Mouse (Mus musculus): Measurements from ENCODE around the gene Fcho1. TPM values are rescaled to one million over a fixed set of nuclear protein-coding genes. Genes with fewer than 3 reads are reported as not detected.

The Fcho1 gene
- 0.99 TPM for polyA plus RNA-seq (2014; fragmentation: Illumina TruSeq; extraction: RNeasy Lipid Tissue Mini Kit (QIAGEN cat#74804); ENCODE audit: low read depth, low replicate concordance)

GRCm38 (mm10) chr8:71725122-71725924 lies at the start of gene Fcho1:
Gene Fcho1, minus strand, starts transcription at chr8:71725716.

DNA sequence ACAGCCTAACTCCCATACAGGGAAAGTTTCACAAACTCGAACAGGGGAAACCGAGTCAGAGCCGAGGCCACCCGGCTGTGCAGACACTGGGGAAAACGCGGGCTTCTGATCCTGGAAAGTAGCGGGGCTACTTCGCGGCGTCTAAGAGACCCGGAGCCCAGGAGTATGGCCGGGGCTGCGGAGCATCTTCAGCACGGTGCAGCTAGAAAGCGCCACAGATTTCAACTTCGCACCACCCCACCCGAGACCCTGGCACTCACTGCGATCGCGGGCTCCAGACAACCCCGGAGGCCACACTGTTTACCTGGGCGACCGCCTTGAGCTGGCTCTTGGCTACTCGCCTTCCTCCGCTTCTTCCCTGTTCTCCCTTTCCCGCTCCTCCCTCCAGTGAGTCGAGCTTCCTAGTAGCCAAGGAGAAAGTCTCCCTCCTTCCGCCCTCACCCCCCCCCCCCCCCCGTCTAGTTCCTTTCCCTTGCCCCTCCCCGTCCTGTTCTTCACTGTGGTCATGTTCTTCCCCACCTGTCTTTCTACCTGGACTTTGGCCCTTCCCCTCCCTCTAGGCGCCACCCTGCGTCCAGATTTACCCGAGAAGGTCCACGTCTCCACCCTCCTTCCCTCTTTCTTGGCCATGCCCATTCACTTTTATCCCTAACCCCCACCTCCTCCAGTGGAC lies 24.0 kb downstream of the Fcho1 start, which contains the start of gene B3gnt3:
Gene B3gnt3, minus strand, starts transcription at position 376 of the 673 bp plus-strand sequence.

GRCm38 (mm10) chr8:71689028-71689427 lies 36.5 kb downstream of the Fcho1 start, which contains the start of gene Insl3:
Gene Insl3, plus strand, starts transcription at chr8:71689214.

GRCm38 (mm10) chr8:71676020-71676741 lies 49.3 kb downstream of the Fcho1 start, which contains the start of gene Jak3:
Gene Jak3, plus strand, starts transcription at chr8:71676296.

DNA sequence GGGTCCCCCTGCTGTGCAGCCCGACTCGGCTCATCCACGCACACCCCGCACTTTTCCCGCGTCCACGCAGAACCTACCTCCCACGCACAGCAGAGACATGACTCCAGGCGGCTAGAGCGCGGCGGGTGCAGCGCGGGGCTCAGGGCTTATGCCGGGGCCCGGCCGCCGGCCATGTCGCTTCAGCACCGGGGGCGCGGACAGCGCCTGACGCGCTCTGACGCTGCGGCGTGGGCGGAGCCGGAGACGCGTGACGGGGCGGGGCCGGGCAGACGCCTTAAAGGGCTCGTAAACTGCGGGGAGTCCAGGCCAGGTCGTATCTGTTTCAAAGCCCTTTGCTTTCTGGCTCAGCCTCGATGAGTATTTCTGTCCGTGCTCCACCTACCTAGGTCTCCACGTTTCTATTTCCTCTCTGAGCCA lies 54.0 kb downstream of the Fcho1 start, which contains the start of gene Unc13a:
Gene Unc13a, minus strand, starts transcription at position 209 of the 417 bp plus-strand sequence.

Other genes starting within 250 kb of the Fcho1 start
- 12.2 TPM for gene Ano8, start 239.8 kb downstream of the Fcho1 start, polyA plus RNA-seq (2014; fragmentation: Illumina TruSeq; extraction: RNeasy Lipid Tissue Mini Kit (QIAGEN cat#74804); ENCODE audit: low read depth, low replicate concordance)
- gene Gtpbp3, start 237.6 kb downstream of the Fcho1 start, polyA plus RNA-seq (2014; fragmentation: Illumina TruSeq; extraction: RNeasy Lipid Tissue Mini Kit (QIAGEN cat#74804); ENCODE audit: low read depth, low replicate concordance): 20.3 TPM
- 17.7 TPM for gene Plvap, start 214.0 kb downstream of the Fcho1 start, polyA plus RNA-seq (2014; fragmentation: Illumina TruSeq; extraction: RNeasy Lipid Tissue Mini Kit (QIAGEN cat#74804); ENCODE audit: low read depth, low replicate concordance)
- not detected for gene Ccdc194, start 200.0 kb downstream of the Fcho1 start, polyA plus RNA-seq (2014; fragmentation: Illumina TruSeq; extraction: RNeasy Lipid Tissue Mini Kit (QIAGEN cat#74804); ENCODE audit: low read depth, low replicate concordance)
- 48.9 TPM for gene Bst2, start 188.3 kb downstream of the Fcho1 start, polyA plus RNA-seq (2014; fragmentation: Illumina TruSeq; extraction: RNeasy Lipid Tissue Mini Kit (QIAGEN cat#74804); ENCODE audit: low read depth, low replicate concordance)
- gene Mvb12a, start 182.8 kb downstream of the Fcho1 start, polyA plus RNA-seq (2014; fragmentation: Illumina TruSeq; extraction: RNeasy Lipid Tissue Mini Kit (QIAGEN cat#74804); ENCODE audit: low read depth, low replicate concordance): 36.1 TPM
- not detected for gene Tmem221, start 166.8 kb downstream of the Fcho1 start, polyA plus RNA-seq (2014; fragmentation: Illumina TruSeq; extraction: RNeasy Lipid Tissue Mini Kit (QIAGEN cat#74804); ENCODE audit: low read depth, low replicate concordance)
- not detected for gene Nxnl1, start 159.1 kb downstream of the Fcho1 start, polyA plus RNA-seq (2014; fragmentation: Illumina TruSeq; extraction: RNeasy Lipid Tissue Mini Kit (QIAGEN cat#74804); ENCODE audit: low read depth, low replicate concordance)
- gene Slc27a1, start 156.8 kb downstream of the Fcho1 start, polyA plus RNA-seq (2014; fragmentation: Illumina TruSeq; extraction: RNeasy Lipid Tissue Mini Kit (QIAGEN cat#74804); ENCODE audit: low read depth, low replicate concordance): 190 TPM
- 63.1 TPM for gene Pgls, start 133.5 kb downstream of the Fcho1 start, polyA plus RNA-seq (2014; fragmentation: Illumina TruSeq; extraction: RNeasy Lipid Tissue Mini Kit (QIAGEN cat#74804); ENCODE audit: low read depth, low replicate concordance)
- 1.8 TPM for gene Fam129c, start 128.1 kb downstream of the Fcho1 start, polyA plus RNA-seq (2014; fragmentation: Illumina TruSeq; extraction: RNeasy Lipid Tissue Mini Kit (QIAGEN cat#74804); ENCODE audit: low read depth, low replicate concordance)
- gene Colgalt1, start 114.7 kb downstream of the Fcho1 start, polyA plus RNA-seq (2014; fragmentation: Illumina TruSeq; extraction: RNeasy Lipid Tissue Mini Kit (QIAGEN cat#74804); ENCODE audit: low read depth, low replicate concordance): 40.4 TPM
- 0.81 TPM for gene Unc13a, start 54.0 kb downstream of the Fcho1 start, polyA plus RNA-seq (2014; fragmentation: Illumina TruSeq; extraction: RNeasy Lipid Tissue Mini Kit (QIAGEN cat#74804); ENCODE audit: low read depth, low replicate concordance)
- gene Jak3, start 49.4 kb downstream of the Fcho1 start, polyA plus RNA-seq (2014; fragmentation: Illumina TruSeq; extraction: RNeasy Lipid Tissue Mini Kit (QIAGEN cat#74804); ENCODE audit: low read depth, low replicate concordance): 12.1 TPM
- gene Insl3, start 36.5 kb downstream of the Fcho1 start, polyA plus RNA-seq (2014; fragmentation: Illumina TruSeq; extraction: RNeasy Lipid Tissue Mini Kit (QIAGEN cat#74804); ENCODE audit: low read depth, low replicate concordance): 1.6 TPM
- 6.6 TPM for gene B3gnt3, start 23.9 kb downstream of the Fcho1 start, polyA plus RNA-seq (2014; fragmentation: Illumina TruSeq; extraction: RNeasy Lipid Tissue Mini Kit (QIAGEN cat#74804); ENCODE audit: low read depth, low replicate concordance)
- 2.9 TPM for gene Zfp709, start 156.3 kb upstream of the Fcho1 start, polyA plus RNA-seq (2014; fragmentation: Illumina TruSeq; extraction: RNeasy Lipid Tissue Mini Kit (QIAGEN cat#74804); ENCODE audit: low read depth, low replicate concordance)
- 2.6 TPM for gene Zfp882, start 182.9 kb upstream of the Fcho1 start, polyA plus RNA-seq (2014; fragmentation: Illumina TruSeq; extraction: RNeasy Lipid Tissue Mini Kit (QIAGEN cat#74804); ENCODE audit: low read depth, low replicate concordance)
- gene Zfp617, start 182.9 kb upstream of the Fcho1 start, polyA plus RNA-seq (2014; fragmentation: Illumina TruSeq; extraction: RNeasy Lipid Tissue Mini Kit (QIAGEN cat#74804); ENCODE audit: low read depth, low replicate concordance): 26.2 TPM
- gene Zfp961, start 225.3 kb upstream of the Fcho1 start, polyA plus RNA-seq (2014; fragmentation: Illumina TruSeq; extraction: RNeasy Lipid Tissue Mini Kit (QIAGEN cat#74804); ENCODE audit: low read depth, low replicate concordance): 8.5 TPM

Measured in heart, adult 10 weeks (tissue).